Mouse (Mus musculus) liver, embryonic 15.5 days (tissue): ENCODE measurements around the gene Ppara. TPM values are rescaled to one million over a fixed set of nuclear protein-coding genes. Genes with fewer than 3 reads are reported as not detected.

Source experiments
- ATAC-seq: fragments of 200-750 bp; cut with Nextera tagmentation; 2 replicates; pipeline ENCODE4 v1.8.0; 2017; ENCODE audit warnings: moderate number of reproducible peaks, mild to moderate bottlenecking, moderate library complexity; ENCODE audit not compliant: insufficient read depth
- H3K27ac ChIP-seq: fragments of 300-500 bp; sonication (generic); replicated peaks from 2 replicates; pipeline ENCODE4 v1.5.1; 2015; ENCODE audit warnings: mild to moderate bottlenecking, inconsistent platforms
- H3K27me3 ChIP-seq: fragments of 300-500 bp; sonication (generic); 2 replicates; pipeline ENCODE4 v1.6.1; 2015; ENCODE audit warnings: mild to moderate bottlenecking, inconsistent platforms
- H3K36me3 ChIP-seq: fragments of 300-500 bp; sonication (generic); replicated peaks from 2 replicates; pipeline ENCODE4 v1.6.1; 2015; ENCODE audit warnings: moderate library complexity, mild to moderate bottlenecking, inconsistent platforms
- H3K4me1 ChIP-seq: fragments of 300-500 bp; sonication (generic); replicated peaks from 2 replicates; pipeline ENCODE4 v1.6.1; 2015; ENCODE audit warnings: inconsistent platforms
- H3K4me2 ChIP-seq: fragments of 300-500 bp; sonication (generic); 2 replicates; pipeline ENCODE4 v1.6.1; 2015; ENCODE audit warnings: moderate library complexity, mild to moderate bottlenecking, inconsistent platforms
- H3K4me3 ChIP-seq: fragments of 300-500 bp; sonication (generic); replicated peaks from 2 replicates; pipeline ENCODE4 v1.5.1; 2015; ENCODE audit warnings: mild to moderate bottlenecking, inconsistent platforms
- H3K9ac ChIP-seq: fragments of 300-500 bp; sonication (generic); 2 replicates; pipeline ENCODE4 v1.6.1; 2015; ENCODE audit warnings: moderate library complexity, mild to moderate bottlenecking, inconsistent platforms
- H3K9me3 ChIP-seq: fragments of 300-500 bp; sonication (generic); replicated peaks from 2 replicates; pipeline ENCODE4 v1.6.1; 2016; ENCODE audit warnings: inconsistent platforms
- WGBS: fragments of 180-500 bp; shearing (Covaris S2); methylation state at CpG from one replicate; pipeline ENCODE4 v1.1.7; 2015; ENCODE audit warnings: mixed read lengths; ENCODE audit not compliant: insufficient replicate concordance; 5-methylcytosine and 5-hydroxymethylcytosine counted together
- polyA plus RNA-seq: library from polyadenylated mRNA; unstranded; fragments of >200 nt; fragmentation: Nextera tagmentation; extraction: Ambion mirVana; gene quantifications from 2 replicates; pipeline ENCODE4 v1.2.1, GENCODE M21; 2015

Ppara gene
- polyA plus RNA-seq, 1 experiment from 2014 or later = 23.7 TPM

- Histone ChIP-seq H3K27me3 (no peaks in the 10 kb centered on the region), H3K9ac (no peak overlapping the region), H3K4me2 (no peak overlapping the region), H3K9me3 (no peaks in the 10 kb centered on the region), H3K36me3 (no peaks in the 10 kb centered on the region), H3K27ac (no peak overlapping the region), H3K4me1 (peaks cover 6% of the 10 kb centered on the region; the same call in 1 of the 2 replicates), H3K4me3 (no peak overlapping the region)
- 73% methylated on average over 4 of the region's 4 CpGs for WGBS
- ATAC-seq = no peak
Measured at GRCm38 (mm10) chr15:85783146-85783545, 48.4 kb downstream of the Ppara start.

DNA sequence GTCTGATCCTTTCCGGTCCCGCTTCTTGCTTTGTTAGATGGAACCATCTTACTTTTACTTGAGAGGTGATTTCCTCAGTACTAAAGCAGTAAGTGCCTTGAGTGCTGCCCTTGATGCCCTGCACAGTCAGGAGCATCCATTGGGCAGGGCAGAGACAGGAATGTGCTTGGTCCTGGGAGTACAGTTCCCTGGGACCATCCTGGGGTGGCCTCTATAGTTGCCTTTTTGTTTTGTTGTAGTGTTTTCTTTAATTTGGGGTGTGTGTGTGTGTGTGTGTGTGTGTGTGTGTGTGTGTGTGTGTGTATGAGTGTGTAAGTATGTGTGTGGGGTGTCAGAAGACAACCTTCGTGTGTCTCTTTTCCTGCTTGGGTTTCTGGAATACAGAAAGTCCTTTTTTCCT lies 49.6 kb downstream of the Ppara start:
- WGBS = 59% methylated on average over 3 of the region's 3 CpGs
- no peaks in the 10 kb centered on the region for H3K36me3 ChIP-seq
- no peak overlapping the region for H3K4me3 ChIP-seq
- ATAC-seq = no peak
- H3K27ac ChIP-seq = no peak overlapping the region
- peaks cover 6% of the 10 kb centered on the region; the same call in 1 of the 2 replicates for H3K4me1 ChIP-seq
- no peaks in the 10 kb centered on the region for H3K9me3 ChIP-seq
- no peak overlapping the region for H3K9ac ChIP-seq
- no peak overlapping the region for H3K4me2 ChIP-seq
- no peaks in the 10 kb centered on the region for H3K27me3 ChIP-seq

GRCm38 (mm10) chr15:85786711-85787110 lies 51.9 kb downstream of the Ppara start:
- Histone ChIP-seq H3K4me2 (no peak overlapping the region), H3K4me3 (no peak overlapping the region), H3K27me3 (no peaks in the 10 kb centered on the region), H3K9me3 (no peaks in the 10 kb centered on the region), H3K9ac (no peak overlapping the region), H3K36me3 (0 out of 2 replicates have a peak, but pooled peaks cover 5% of the 10 kb centered on the region), H3K27ac (peak overlapping the region; percentile 68; the same call in 1 of the 2 replicates), H3K4me1 (peaks cover 6% of the 10 kb centered on the region; the same call in 1 of the 2 replicates)
- no peak for ATAC-seq
- 41% methylated on average over 5 of the region's 5 CpGs for WGBS

DNA sequence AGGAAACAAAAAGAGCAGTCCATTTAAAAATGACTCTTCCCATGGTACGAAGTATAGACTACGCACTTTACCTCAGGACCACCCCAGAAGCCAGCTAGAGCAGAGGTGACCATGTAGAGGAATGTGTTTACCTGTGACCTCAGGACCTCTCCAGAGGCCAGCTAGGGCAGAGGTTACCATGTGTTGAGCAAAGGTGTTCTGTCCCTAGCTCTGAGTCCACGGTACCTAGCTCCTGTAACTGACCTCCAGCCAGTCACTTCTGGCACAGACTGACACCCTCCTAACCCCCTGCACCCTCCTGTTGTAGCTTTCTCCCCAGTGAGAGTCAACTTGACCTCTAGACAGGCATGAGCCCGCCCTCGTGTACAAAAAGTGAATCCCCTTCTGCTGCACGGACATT lies 52.7 kb downstream of the Ppara start:
- H3K9me3 ChIP-seq = no peaks in the 10 kb centered on the region
- H3K4me3 ChIP-seq = no peak overlapping the region
- 0 out of 2 replicates have a peak, but pooled peaks cover 5% of the 10 kb centered on the region for H3K36me3 ChIP-seq
- H3K27me3 ChIP-seq = no peaks in the 10 kb centered on the region
- peak; percentile 88 for ATAC-seq
- no peak overlapping the region for H3K4me2 ChIP-seq
- peak overlapping the region; percentile 68; the same call in 1 of the 2 replicates for H3K27ac ChIP-seq
- peaks cover 6% of the 10 kb centered on the region; the same call in 1 of the 2 replicates for H3K4me1 ChIP-seq
- no peak overlapping the region for H3K9ac ChIP-seq
- WGBS = 60% methylated on average over 6 of the region's 6 CpGs

DNA sequence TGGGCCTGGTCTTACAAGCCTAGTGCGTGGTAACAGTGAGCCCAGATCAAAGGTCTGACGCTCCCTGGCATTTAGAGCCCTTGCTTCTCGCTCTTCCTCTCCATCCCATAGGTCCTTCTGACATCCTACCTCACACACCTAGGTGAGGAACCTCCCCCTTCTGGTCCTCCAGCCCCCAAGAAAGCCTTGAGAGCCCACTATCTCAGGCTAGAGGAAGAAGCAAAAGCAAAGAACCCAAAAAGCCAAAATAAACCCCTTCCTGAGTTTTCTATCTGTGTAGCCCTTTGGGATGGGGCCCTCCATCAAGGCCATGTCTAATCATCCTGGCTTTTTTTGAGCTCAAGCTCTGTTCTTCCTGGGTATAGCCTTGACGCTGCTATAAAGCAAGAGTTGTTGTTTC lies 53.3 kb downstream of the Ppara start:
- 0 out of 2 replicates have a peak, but pooled peaks cover 5% of the 10 kb centered on the region for H3K36me3 ChIP-seq
- no peaks in the 10 kb centered on the region for H3K27me3 ChIP-seq
- no peak for ATAC-seq
- H3K4me3 ChIP-seq = no peak overlapping the region
- no peaks in the 10 kb centered on the region for H3K9me3 ChIP-seq
- H3K4me2 ChIP-seq = no peak overlapping the region
- peaks cover 6% of the 10 kb centered on the region; the same call in 1 of the 2 replicates for H3K4me1 ChIP-seq
- WGBS = 63% methylated on average over 4 of the region's 4 CpGs
- no peak overlapping the region for H3K9ac ChIP-seq
- H3K27ac ChIP-seq = 0 out of 2 replicates have a peak overlapping the region, but pooled peaks have one; percentile 42

GRCm38 (mm10) chr15:85788633-85789032 lies 53.9 kb downstream of the Ppara start:
- no peak for ATAC-seq
- no peak overlapping the region for H3K4me3 ChIP-seq
- peaks cover 6% of the 10 kb centered on the region; the same call in 1 of the 2 replicates for H3K4me1 ChIP-seq
- H3K36me3 ChIP-seq = 0 out of 2 replicates have a peak, but pooled peaks cover 5% of the 10 kb centered on the region
- no peaks in the 10 kb centered on the region for H3K27me3 ChIP-seq
- no peak overlapping the region for H3K27ac ChIP-seq
- H3K4me2 ChIP-seq = no peak overlapping the region
- H3K9ac ChIP-seq = no peak overlapping the region
- no peaks in the 10 kb centered on the region for H3K9me3 ChIP-seq
- WGBS = 63% methylated on average over 16 of the region's 16 CpGs

- ATAC-seq = no peak
- no peak overlapping the region for H3K4me2 ChIP-seq
- no peak overlapping the region for H3K9ac ChIP-seq
- no peak overlapping the region for H3K4me3 ChIP-seq
- 68% methylated on average over 4 of the region's 4 CpGs for WGBS
- no peaks in the 10 kb centered on the region for H3K9me3 ChIP-seq
- 0 out of 2 replicates have a peak, but pooled peaks cover 5% of the 10 kb centered on the region for H3K36me3 ChIP-seq
- H3K27me3 ChIP-seq = no peaks in the 10 kb centered on the region
- no peak overlapping the region for H3K27ac ChIP-seq
- H3K4me1 ChIP-seq = peaks cover 5% of the 10 kb centered on the region; the same call in 1 of the 2 replicates
Measured at GRCm38 (mm10) chr15:85791449-85791848, 56.7 kb downstream of the Ppara start.

DNA sequence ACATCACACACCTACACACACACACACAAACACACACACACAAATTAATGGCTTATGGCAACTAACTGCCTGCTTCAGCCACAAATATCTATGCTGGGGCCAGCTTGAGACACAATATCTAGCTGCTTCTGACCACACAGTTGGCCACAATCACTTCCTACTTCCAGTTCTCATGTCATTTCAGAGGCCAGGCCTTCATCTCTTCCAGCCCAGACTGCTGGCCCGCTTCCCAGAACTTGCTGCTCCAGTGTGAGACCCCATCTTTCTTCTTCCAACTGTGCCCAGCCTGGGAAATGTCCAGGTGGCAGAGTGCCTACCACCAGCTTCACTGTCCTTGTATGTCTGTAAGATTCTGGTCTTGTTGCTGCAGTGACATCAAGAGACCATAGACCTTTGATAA lies 58.0 kb downstream of the Ppara start:
- H3K9me3 ChIP-seq = no peaks in the 10 kb centered on the region
- 15% methylated on average over 1 of the region's 1 CpGs for WGBS
- ATAC-seq = no peak
- H3K4me1 ChIP-seq = no peaks in the 10 kb centered on the region
- no peak overlapping the region for H3K4me2 ChIP-seq
- 0 out of 2 replicates have a peak, but pooled peaks cover 7% of the 10 kb centered on the region for H3K36me3 ChIP-seq
- H3K27ac ChIP-seq = no peak overlapping the region
- no peak overlapping the region for H3K9ac ChIP-seq
- no peak overlapping the region for H3K4me3 ChIP-seq
- no peaks in the 10 kb centered on the region for H3K27me3 ChIP-seq

DNA sequence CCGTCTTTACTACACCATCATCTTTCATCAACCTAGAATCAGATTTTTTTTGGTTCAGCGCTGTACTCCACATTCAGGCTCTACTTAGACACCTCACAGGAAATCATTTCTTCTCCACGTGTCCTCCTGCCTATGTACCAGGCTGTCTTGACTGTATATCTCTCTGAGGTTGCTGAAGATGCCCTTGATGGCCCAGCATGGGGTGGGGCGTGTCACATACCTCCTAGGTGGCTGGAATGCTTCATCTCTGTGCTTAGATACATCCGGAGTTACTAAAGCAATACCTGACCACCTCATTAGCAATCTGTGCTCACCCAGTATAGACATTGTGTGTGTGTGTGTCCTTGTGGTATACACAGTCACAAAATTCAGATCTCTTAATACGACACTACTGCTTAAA lies 60.7 kb downstream of the Ppara start:
- H3K4me1 ChIP-seq = no peaks in the 10 kb centered on the region
- H3K27me3 ChIP-seq = no peaks in the 10 kb centered on the region
- H3K4me2 ChIP-seq = no peak overlapping the region
- no peak overlapping the region for H3K9ac ChIP-seq
- WGBS = 49% methylated on average over 6 of the region's 6 CpGs
- peaks cover 23% of the 10 kb centered on the region; the same call in 1 of the 2 replicates for H3K36me3 ChIP-seq
- no peak overlapping the region for H3K27ac ChIP-seq
- no peaks in the 10 kb centered on the region for H3K9me3 ChIP-seq
- no peak for ATAC-seq
- no peak overlapping the region for H3K4me3 ChIP-seq

GRCm38 (mm10) chr15:85798676-85799075 lies 63.9 kb downstream of the Ppara start:
- H3K9me3 ChIP-seq = no peaks in the 10 kb centered on the region
- ATAC-seq = no peak
- no peaks in the 10 kb centered on the region for H3K27me3 ChIP-seq
- no peak overlapping the region for H3K9ac ChIP-seq
- H3K4me3 ChIP-seq = no peak overlapping the region
- H3K27ac ChIP-seq = no peak overlapping the region
- 74% methylated on average over 8 of the region's 8 CpGs for WGBS
- no peak overlapping the region for H3K4me2 ChIP-seq
- no peaks in the 10 kb centered on the region for H3K4me1 ChIP-seq
- H3K36me3 ChIP-seq = peaks cover 18% of the 10 kb centered on the region; the same call in 1 of the 2 replicates

DNA sequence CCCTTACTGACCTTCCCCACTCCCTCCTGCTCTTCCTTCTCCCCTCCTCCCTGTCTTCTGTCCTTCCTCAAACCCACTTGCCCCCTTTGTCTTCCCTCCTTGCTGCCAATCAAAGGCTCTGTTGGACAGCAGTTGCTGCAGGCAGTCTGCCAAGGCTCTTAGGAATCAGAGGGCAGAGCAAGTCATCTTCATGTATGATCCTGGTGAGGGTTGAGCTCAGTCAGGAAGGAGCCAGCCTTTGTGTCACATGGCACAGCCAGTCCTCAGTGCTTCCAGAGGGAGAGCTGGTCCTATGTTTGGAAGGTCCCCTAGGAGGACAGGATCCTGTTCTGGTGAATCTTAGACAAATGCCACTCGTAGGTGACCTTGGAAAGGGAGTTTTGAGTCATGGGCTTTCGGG lies 68.1 kb downstream of the Ppara start:
- Histone ChIP-seq H3K36me3 (peaks cover 14% of the 10 kb centered on the region; the same call in 1 of the 2 replicates), H3K9ac (no peak overlapping the region), H3K4me3 (no peak overlapping the region), H3K4me2 (no peak overlapping the region), H3K9me3 (no peaks in the 10 kb centered on the region), H3K4me1 (no peaks in the 10 kb centered on the region), H3K27me3 (no peaks in the 10 kb centered on the region), H3K27ac (no peak overlapping the region)
- WGBS = 54% methylated on average over 2 of the region's 2 CpGs
- no peak for ATAC-seq

GRCm38 (mm10) chr15:85806886-85807285 lies 72.1 kb downstream of the Ppara start:
- Histone ChIP-seq H3K4me3 (no peak overlapping the region), H3K4me1 (peaks cover 24% of the 10 kb centered on the region), H3K9ac (no peak overlapping the region), H3K9me3 (no peaks in the 10 kb centered on the region), H3K36me3 (no peaks in the 10 kb centered on the region), H3K27ac (no peak overlapping the region), H3K27me3 (no peaks in the 10 kb centered on the region), H3K4me2 (no peak overlapping the region)
- 61% methylated on average over 4 of the region's 4 CpGs for WGBS
- no peak for ATAC-seq
